Mouse (Mus musculus) midbrain, embryonic 13.5 days (tissue): Measurements from ENCODE around the gene Itpka. TPM values are rescaled to one million over a fixed set of nuclear protein-coding genes. Genes with fewer than 3 reads are reported as not detected.

Experiments
- ATAC-seq: fragments of 200-750 bp; cut with Nextera tagmentation; 2 replicates; pipeline ENCODE4 v1.8.0; 2017; ENCODE audit warnings: mild to moderate bottlenecking, moderate TSS enrichment, moderate library complexity
- H3K27ac ChIP-seq: fragments of 300-500 bp; sonication (generic); 2 replicates; pipeline ENCODE4 v1.5.1; 2015; ENCODE audit warnings: inconsistent platforms, mild to moderate bottlenecking, moderate library complexity
- H3K27me3 ChIP-seq: fragments of 300-500 bp; sonication (generic); 2 replicates; pipeline ENCODE4 v1.6.1; 2015; ENCODE audit warnings: mild to moderate bottlenecking, inconsistent platforms
- H3K36me3 ChIP-seq: fragments of 300-500 bp; sonication (generic); 2 replicates; pipeline ENCODE4 v1.6.1; 2015; ENCODE audit warnings: mild to moderate bottlenecking, inconsistent platforms
- H3K4me1 ChIP-seq: fragments of 300-500 bp; sonication (generic); replicated peaks from 2 replicates; pipeline ENCODE4 v1.6.1; 2015; ENCODE audit warnings: inconsistent platforms
- H3K4me2 ChIP-seq: fragments of 300-500 bp; sonication (generic); replicated peaks from 2 replicates; pipeline ENCODE4 v1.6.1; 2015; ENCODE audit warnings: moderate library complexity, mild to moderate bottlenecking, inconsistent platforms
- H3K4me3 ChIP-seq: fragments of 300-500 bp; sonication (generic); replicated peaks from 2 replicates; pipeline ENCODE4 v1.5.1; 2015; ENCODE audit warnings: mild to moderate bottlenecking, inconsistent platforms
- H3K9ac ChIP-seq: fragments of 300-500 bp; sonication (generic); replicated peaks from 2 replicates; pipeline ENCODE4 v1.6.1; 2015; ENCODE audit warnings: mild to moderate bottlenecking, inconsistent platforms
- H3K9me3 ChIP-seq: fragments of 300-500 bp; sonication (generic); 2 replicates; pipeline ENCODE4 v1.6.1; 2016; ENCODE audit warnings: mild to moderate bottlenecking, inconsistent platforms
- WGBS: fragments of 180-500 bp; shearing (Covaris S2); methylation state at CpG from one replicate; pipeline ENCODE4 v1.1.7; 2015; 5-methylcytosine and 5-hydroxymethylcytosine counted together
- polyA plus RNA-seq: library from polyadenylated mRNA; unstranded; fragments of >200 nt; fragmentation: Nextera tagmentation; extraction: Ambion mirVana; gene quantifications from 2 replicates; pipeline ENCODE4 v1.2.1, GENCODE M21; 2015

Itpka gene
- polyA plus RNA-seq, 1 experiment from 2014 or later: 0.52 TPM

DNA sequence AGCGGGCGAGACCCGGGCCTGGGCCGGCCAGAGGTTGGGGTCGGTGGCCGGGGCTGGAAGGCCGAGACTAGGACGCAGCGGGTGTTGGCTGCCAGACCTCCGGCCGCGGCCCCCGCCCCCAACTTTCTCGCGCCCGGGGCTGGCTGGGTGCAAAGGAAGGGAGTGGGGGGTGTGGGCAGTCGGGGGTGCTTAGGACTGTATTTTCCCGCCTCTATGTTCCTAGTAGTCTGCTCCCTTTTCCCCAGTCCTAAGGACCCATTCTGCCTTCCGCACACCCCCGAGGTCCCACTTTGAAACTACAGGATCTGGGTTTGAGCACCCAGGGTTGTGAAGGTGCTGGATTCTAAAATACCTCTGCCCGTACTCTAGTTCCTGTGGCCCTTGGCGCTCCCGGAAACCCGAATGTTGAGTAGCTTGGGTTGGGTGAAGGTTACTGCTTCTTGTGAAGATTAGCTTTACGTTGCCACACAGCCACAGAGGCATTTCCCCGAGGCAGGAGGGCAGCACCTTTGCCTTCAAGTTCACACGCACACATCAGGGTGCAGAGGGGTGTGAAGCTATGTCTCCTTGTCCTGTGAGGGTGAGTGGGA is 57.9 kb downstream of the Itpka start:
- no peaks in the 10 kb centered on the region for H3K36me3 ChIP-seq
- peak overlapping the region; percentile 97 for H3K4me2 ChIP-seq
- peak overlapping the region; percentile 80 for H3K4me3 ChIP-seq
- under 1% methylated on average over 20 of the region's 27 CpGs for WGBS
- 0 out of 2 replicates have a peak overlapping the region, but pooled peaks have one; percentile 14 for H3K27ac ChIP-seq
- peak; percentile 8 for ATAC-seq
- H3K9ac ChIP-seq: peak overlapping the region; percentile 87
- H3K4me1 ChIP-seq: peaks cover 47% of the 10 kb centered on the region
- H3K27me3 ChIP-seq: peaks cover 36% of the 10 kb centered on the region
- H3K9me3 ChIP-seq: no peaks in the 10 kb centered on the region

Other genes starting within 250 kb of the Itpka start
- 0.42 and 0.44 TPM in 2 replicates for gene Exd1, start 194.7 kb upstream of the Itpka start, polyA plus RNA-seq
- gene Chp1, start 194.6 kb upstream of the Itpka start, polyA plus RNA-seq: 61.2 and 63.4 TPM in 2 replicates
- gene Nusap1, start 124.0 kb upstream of the Itpka start, polyA plus RNA-seq: 35.7 and 36.4 TPM in 2 replicates
- gene Oip5, start 123.9 kb upstream of the Itpka start, polyA plus RNA-seq: 12.6 and 13.5 TPM in 2 replicates
- gene Ndufaf1, start 79.5 kb upstream of the Itpka start, polyA plus RNA-seq: 40.8 and 41.2 TPM in 2 replicates
- 64.4 and 69.8 TPM in 2 replicates for gene Rtf1, start 67.3 kb upstream of the Itpka start, polyA plus RNA-seq
- 0.55 and 0.65 TPM in 2 replicates for gene Ltk, start 18.1 kb downstream of the Itpka start, polyA plus RNA-seq
- 25.1 and 26.8 TPM in 2 replicates for gene Rpap1, start 45.2 kb downstream of the Itpka start, polyA plus RNA-seq
- gene Tyro3, start 55.4 kb downstream of the Itpka start, polyA plus RNA-seq: 15.7 and 16.1 TPM in 2 replicates
- gene Mga, start 154.9 kb downstream of the Itpka start, polyA plus RNA-seq: 29.6 and 30.1 TPM in 2 replicates
- 5.3 and 6.0 TPM in 2 replicates for gene Mapkbp1, start 230.4 kb downstream of the Itpka start, polyA plus RNA-seq